In genomic region chr9:114956945-114957344, GRCm38 (mm10) we compare ENCODE assay signal across 9 mouse cellular contexts. TPM values are rescaled to one million over a fixed set of nuclear protein-coding genes. Genes with fewer than 3 reads are reported as not detected.
DNase-seq lines count a peak whose midpoint lies in the region; ATAC-seq lines count a peak whose summit lies in the region.
"Had no signal": no experiment of that assay in that cellular context is flagged by ENCODE, and none has a peak within 500 bp of the region (broad histone marks: within the 10 kb centered on the region; RNA-seq: fewer than 3 reads in every experiment).

No protein-coding gene starts in this region.

- H3K9ac ChIP-seq in midbrain, embryonic 14.5 days (replicated peaks; ENCODE audit: low read length): no peak overlapping the region
- H3K9ac ChIP-seq in midbrain, embryonic 16.5 days (ENCODE audit: low read depth, low read length): no peak overlapping the region
- no peak overlapping the region for H3K9ac ChIP-seq in kidney, embryonic 16.5 days (replicated peaks; ENCODE audit: low read length)

- no peaks in the 10 kb centered on the region for H3K27me3 ChIP-seq in midbrain, embryonic 14.5 days (ENCODE audit: control insufficient read depth, insufficient read depth, low read length)
- no peaks in the 10 kb centered on the region for H3K27me3 ChIP-seq in midbrain, embryonic 16.5 days (ENCODE audit: control insufficient read depth, insufficient read depth, low read depth, low read length)
- no peaks in the 10 kb centered on the region for H3K27me3 ChIP-seq in embryonic facial prominence, embryonic 10.5 days (replicated peaks; ENCODE audit: low read depth, poor library complexity, severe bottlenecking)
- H3K27me3 ChIP-seq in kidney, embryonic 16.5 days (ENCODE audit: insufficient read depth, low read length): no peaks in the 10 kb centered on the region

- peak; percentile 44 for DNase-seq in adrenal gland, postnatal 10 days
- no peak for DNase-seq in adrenal gland, adult 18-20 months (ENCODE audit: low spot score in 2 of 2)
- DNase-seq in midbrain, embryonic 14.5 days: peak; percentile 76
- peak; percentile 29 for DNase-seq in embryonic facial prominence, embryonic 10.5 days (ENCODE audit: low spot score)
- DNase-seq in retina, postnatal 7 days (ENCODE audit: low read depth, low spot score): peak; percentile 56
- no peak for DNase-seq in c-Kit-positive CD71-positive TER-119-positive erythroid progenitor cells, embryonic 14.5 days (ENCODE audit: low spot score)

- no peaks in the 10 kb centered on the region for H3K4me1 ChIP-seq in midbrain, embryonic 14.5 days (ENCODE audit: control insufficient read depth, insufficient read depth, low read length)
- no peaks in the 10 kb centered on the region for H3K4me1 ChIP-seq in midbrain, embryonic 16.5 days (ENCODE audit: control insufficient read depth, insufficient read depth, low read length)
- no peaks in the 10 kb centered on the region for H3K4me1 ChIP-seq in embryonic facial prominence, embryonic 10.5 days
- H3K4me1 ChIP-seq in kidney, embryonic 16.5 days (ENCODE audit: insufficient read depth, low read length): no peaks in the 10 kb centered on the region
- H3K4me1 ChIP-seq: megakaryocyte, embryonic 14.5 days had no signal

- no peak for ATAC-seq in midbrain, embryonic 14.5 days (ENCODE audit: low FRiP score, low TSS enrichment)
- ATAC-seq in midbrain, embryonic 16.5 days: no peak
- peak; percentile 63; the same call in 1 of the 2 replicates for ATAC-seq in kidney, embryonic 16.5 days (ENCODE audit: low FRiP score, low TSS enrichment)

- H3K4me2 ChIP-seq in midbrain, embryonic 14.5 days (ENCODE audit: low read length): no peak overlapping the region
- no peak overlapping the region for H3K4me2 ChIP-seq in midbrain, embryonic 16.5 days (ENCODE audit: low read length)
- H3K4me2 ChIP-seq in kidney, embryonic 16.5 days (replicated peaks; ENCODE audit: low read depth, low read length): no peak overlapping the region

- WGBS in midbrain, embryonic 14.5 days: 43% methylated on average over 5 of the region's 5 CpGs
- WGBS in midbrain, embryonic 16.5 days: 44% methylated on average over 5 of the region's 5 CpGs
- WGBS in embryonic facial prominence, embryonic 10.5 days: 40% methylated on average over 5 of the region's 5 CpGs
- 37% methylated on average over 5 of the region's 5 CpGs for WGBS in kidney, embryonic 16.5 days

- H3K4me3 ChIP-seq in midbrain, embryonic 14.5 days (replicated peaks; ENCODE audit: low read depth, low read length): no peak overlapping the region
- no peak overlapping the region for H3K4me3 ChIP-seq in midbrain, embryonic 16.5 days (ENCODE audit: low read depth, low read length)
- no peak overlapping the region for H3K4me3 ChIP-seq in embryonic facial prominence, embryonic 10.5 days
- no peak overlapping the region for H3K4me3 ChIP-seq in kidney, embryonic 16.5 days (ENCODE audit: low read length)
- H3K4me3 ChIP-seq: megakaryocyte, embryonic 14.5 days had no signal

- H3K9me3 ChIP-seq in midbrain, embryonic 14.5 days (ENCODE audit: control insufficient read depth, low read length): no peaks in the 10 kb centered on the region
- no peaks in the 10 kb centered on the region for H3K9me3 ChIP-seq in midbrain, embryonic 16.5 days (replicated peaks; ENCODE audit: control insufficient read depth, low read length, poor library complexity, severe bottlenecking)
- H3K9me3 ChIP-seq in embryonic facial prominence, embryonic 10.5 days: no peaks in the 10 kb centered on the region; the same call in 1 of the 2 replicates
- 0 out of 2 replicates have a peak, but pooled peaks cover 3% of the 10 kb centered on the region for H3K9me3 ChIP-seq in kidney, embryonic 16.5 days (ENCODE audit: low read length)

- no peak overlapping the region for H3K27ac ChIP-seq in midbrain, embryonic 14.5 days (replicated peaks; ENCODE audit: low read depth, low read length)
- H3K27ac ChIP-seq in midbrain, embryonic 16.5 days (ENCODE audit: low read length): no peak overlapping the region
- no peak overlapping the region for H3K27ac ChIP-seq in embryonic facial prominence, embryonic 10.5 days (replicated peaks)
- H3K27ac ChIP-seq in kidney, embryonic 16.5 days (ENCODE audit: low read length): no peak overlapping the region

- H3K36me3 ChIP-seq in midbrain, embryonic 14.5 days (ENCODE audit: control insufficient read depth, insufficient read depth, low read length): no peaks in the 10 kb centered on the region
- H3K36me3 ChIP-seq in midbrain, embryonic 16.5 days (ENCODE audit: control insufficient read depth, insufficient read depth, low read length): no peaks in the 10 kb centered on the region
- H3K36me3 ChIP-seq in embryonic facial prominence, embryonic 10.5 days (replicated peaks): no peaks in the 10 kb centered on the region
- no peaks in the 10 kb centered on the region for H3K36me3 ChIP-seq in kidney, embryonic 16.5 days (ENCODE audit: insufficient read depth, low read length)

RNA-seq across cellular contexts. Expression of gene Osbpl10, which starts 21.4 kb away (rescaled TPM):
- 1 to 10 TPM; 8.1 to 8.5 TPM for total RNA-seq in adrenal gland, postnatal 10 days (2021)
- 1 to 10 TPM; 4.2 to 6.5 TPM for total RNA-seq in adrenal gland, adult 18-20 months (2021)
- 2.0 and 2.3 TPM in 2 replicates for polyA plus RNA-seq in midbrain, embryonic 14.5 days (2014; fragmentation: Nextera tagmentation; extraction: Ambion mirVana)
- polyA plus RNA-seq in midbrain, embryonic 16.5 days (2015; fragmentation: Nextera tagmentation; extraction: Ambion mirVana): 2.2 and 2.9 TPM in 2 replicates
- 1.1 and 1.3 TPM in 2 replicates for polyA plus RNA-seq in embryonic facial prominence, embryonic 10.5 days (2016; fragmentation: Nextera tagmentation; extraction: Ambion mirVana)
- polyA plus RNA-seq in kidney, embryonic 16.5 days (2015; fragmentation: Nextera tagmentation; extraction: Ambion mirVana): 2.8 and 3.1 TPM in 2 replicates

RNA-seq across cellular contexts. Expression of gene Gpd1l, which starts 23.2 kb away (rescaled TPM):
- total RNA-seq in adrenal gland, postnatal 10 days (2021): 10 to 100 TPM; 25.1 to 30.8 TPM
- total RNA-seq in adrenal gland, adult 18-20 months (2021): 10 to 100 TPM; 20.1 to 35.0 TPM
- 14.3 and 15.7 TPM in 2 replicates for polyA plus RNA-seq in midbrain, embryonic 14.5 days (2014; fragmentation: Nextera tagmentation; extraction: Ambion mirVana)
- polyA plus RNA-seq in midbrain, embryonic 16.5 days (2015; fragmentation: Nextera tagmentation; extraction: Ambion mirVana): 34.1 and 40.1 TPM in 2 replicates
- 14.8 and 15.2 TPM in 2 replicates for polyA plus RNA-seq in embryonic facial prominence, embryonic 10.5 days (2016; fragmentation: Nextera tagmentation; extraction: Ambion mirVana)
- polyA plus RNA-seq in kidney, embryonic 16.5 days (2015; fragmentation: Nextera tagmentation; extraction: Ambion mirVana): 20.8 and 22.9 TPM in 2 replicates

RNA-seq across cellular contexts. Expression of gene Rps27rt, which starts 25.6 kb away (rescaled TPM):
- 10 to 100 TPM; 43.0 to 65.9 TPM for total RNA-seq in adrenal gland, postnatal 10 days (2021)
- total RNA-seq in adrenal gland, adult 18-20 months (2021): 10 to 100 TPM; 49.6 to 57.5 TPM
- polyA plus RNA-seq in midbrain, embryonic 14.5 days (2014; fragmentation: Nextera tagmentation; extraction: Ambion mirVana): 295 and 338 TPM in 2 replicates
- polyA plus RNA-seq in midbrain, embryonic 16.5 days (2015; fragmentation: Nextera tagmentation; extraction: Ambion mirVana): 103 and 121 TPM in 2 replicates
- 232 and 250 TPM in 2 replicates for polyA plus RNA-seq in embryonic facial prominence, embryonic 10.5 days (2016; fragmentation: Nextera tagmentation; extraction: Ambion mirVana)
- 241 and 422 TPM in 2 replicates for polyA plus RNA-seq in kidney, embryonic 16.5 days (2015; fragmentation: Nextera tagmentation; extraction: Ambion mirVana)

Comparison
In these comparisons a context has a peak if more than half of its experiments do, and no peak if none do; other contexts are left out.
1. DNase-seq: peak in adrenal gland, postnatal 10 days (single experiment), midbrain, embryonic 14.5 days (single experiment), embryonic facial prominence, embryonic 10.5 days (single experiment) and retina, postnatal 7 days (single experiment); none in adrenal gland, adult 18-20 months (0 of 2) and c-Kit-positive CD71-positive TER-119-positive erythroid progenitor cells, embryonic 14.5 days (single experiment).